Mouse (Mus musculus) forebrain, embryonic 16.5 days (tissue): ENCODE data around the gene Bcl7a. TPM values are rescaled to one million over a fixed set of nuclear protein-coding genes. Genes with fewer than 3 reads are reported as not detected.

Experiments used
- ATAC-seq: fragments of 200-750 bp; cut with Nextera tagmentation; 2 replicates; pipeline ENCODE4 v1.8.0; 2017; ENCODE audit warnings: mild to moderate bottlenecking, moderate library complexity
- H3K27ac ChIP-seq: fragments of 300-500 bp; sonication (generic); 2 replicates; pipeline ENCODE4 v1.5.1; 2014; ENCODE audit warnings: low read length, control low read depth
- H3K27me3 ChIP-seq: fragments of 300-500 bp; sonication (generic); replicated peaks from 2 replicates; pipeline ENCODE4 v1.6.1; 2014; ENCODE audit warnings: low read length; ENCODE audit not compliant: control insufficient read depth, insufficient read depth
- H3K36me3 ChIP-seq: fragments of 300-500 bp; sonication (generic); 2 replicates; pipeline ENCODE4 v1.6.1; 2014; ENCODE audit not compliant: control insufficient read depth, insufficient read depth
- H3K4me1 ChIP-seq: fragments of 300-500 bp; sonication (generic); replicated peaks from 2 replicates; pipeline ENCODE4 v1.6.1; 2014; ENCODE audit warnings: low read length; ENCODE audit not compliant: control insufficient read depth, insufficient read depth
- H3K4me2 ChIP-seq: fragments of 300-500 bp; sonication (generic); 2 replicates; pipeline ENCODE4 v1.6.1; 2014; ENCODE audit warnings: mild to moderate bottlenecking, low read length, control low read depth
- H3K4me3 ChIP-seq: fragments of 300-500 bp; sonication (generic); replicated peaks from 2 replicates; pipeline ENCODE4 v1.5.1; 2014; ENCODE audit warnings: mild to moderate bottlenecking, low read length, control low read depth
- H3K9ac ChIP-seq: fragments of 300-500 bp; sonication (generic); replicated peaks from 2 replicates; pipeline ENCODE4 v1.6.1; 2014; ENCODE audit warnings: low read depth, low read length, control low read depth
- H3K9me3 ChIP-seq: fragments of 300-500 bp; sonication (generic); 2 replicates; pipeline ENCODE4 v1.6.1; 2016; ENCODE audit warnings: low read length; ENCODE audit not compliant: control insufficient read depth
- WGBS: fragments of 180-500 bp; shearing (Covaris S2); extraction: QIAGEN DNeasy Blood & Tissue Kit; methylation state at CpG from one replicate; pipeline ENCODE4 v1.1.7; 2014; 5-methylcytosine and 5-hydroxymethylcytosine counted together
- polyA plus RNA-seq: library from polyadenylated mRNA; unstranded; fragments of >200 nt; fragmentation: Nextera tagmentation; extraction: Ambion mirVana; gene quantifications from 2 replicates; pipeline ENCODE4 v1.2.1, GENCODE M21; 2015

The Bcl7a gene
- 81.9 and 84.3 TPM in 2 replicates for polyA plus RNA-seq

DNA sequence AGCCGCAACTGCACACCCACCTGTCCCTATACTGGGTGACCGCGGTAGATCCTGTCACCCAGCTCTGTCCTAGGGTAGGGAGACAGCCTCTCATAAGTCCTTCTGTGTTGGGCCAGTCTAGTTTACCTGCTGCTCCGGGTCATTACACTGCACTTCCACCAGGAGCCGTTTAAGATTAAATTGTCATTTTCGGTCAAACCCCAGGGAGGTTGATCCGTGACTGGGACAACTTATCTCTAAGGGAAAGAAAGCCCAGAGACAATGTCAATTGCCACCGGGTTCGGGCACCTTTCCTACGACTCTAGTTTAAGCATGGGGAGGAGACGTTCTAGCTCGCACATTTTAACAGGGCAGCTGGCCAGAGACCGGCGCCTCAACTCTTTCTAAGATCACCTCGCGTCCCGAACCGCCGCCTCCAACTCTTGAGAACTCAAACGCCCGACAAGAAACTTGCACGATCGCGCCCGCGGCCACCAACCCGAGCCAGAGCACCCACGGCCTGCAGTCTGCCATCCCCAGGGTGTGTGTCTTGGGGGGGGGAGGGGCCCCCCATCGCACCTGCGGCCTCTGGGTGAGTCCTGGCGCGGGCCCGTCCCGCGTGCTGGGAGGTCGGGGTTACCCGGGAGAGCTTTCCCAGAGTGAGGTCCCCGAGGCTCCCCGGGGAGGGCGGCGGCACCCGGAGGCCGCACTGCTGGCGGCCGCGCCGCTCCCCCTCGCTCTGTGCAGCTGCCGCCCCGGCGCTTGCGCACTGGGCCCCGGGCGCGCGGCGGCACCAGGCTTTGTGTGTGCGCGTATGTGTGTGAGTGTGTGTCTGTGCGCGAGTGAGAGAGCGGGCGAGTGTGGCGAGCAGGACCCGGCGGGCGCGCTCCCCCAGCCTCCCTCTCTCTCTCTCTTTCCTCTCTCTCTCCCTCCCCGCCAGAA is at the start of gene Bcl7a:
Bcl7a (plus strand) TSS at position 128 of the 921 bp plus-strand sequence.
- WGBS: under 1% methylated on average over 61 of the region's 69 CpGs

GRCm38 (mm10) chr5:123294653-123295052 is 49.0 kb upstream of the Bcl7a start:
- Histone ChIP-seq H3K27me3 (no peaks in the 10 kb centered on the region; the same call in 1 of the 2 replicates), H3K4me2 (no peak overlapping the region), H3K36me3 (no peaks in the 10 kb centered on the region), H3K4me1 (peaks cover 12% of the 10 kb centered on the region), H3K27ac (0 out of 2 replicates have a peak overlapping the region, but pooled peaks have one; percentile 1), H3K4me3 (no peak overlapping the region), H3K9me3 (no peaks in the 10 kb centered on the region), H3K9ac (no peak overlapping the region)
- 41% methylated on average over 9 of the region's 9 CpGs for WGBS
- 0 out of 2 replicates have a peak, but pooled peaks have one; percentile 33 for ATAC-seq

More for the DNA sequence above, at the start of gene Bcl7a:
- Histone ChIP-seq H3K27me3 (no peaks in the 10 kb centered on the region), H3K4me2 (peak within 1 kb of the TSS; percentile 84), H3K27ac (peak within 1 kb of the TSS; percentile 100), H3K4me1 (peaks cover 36% of the 10 kb centered on the region), H3K9me3 (no peaks in the 10 kb centered on the region), H3K9ac (peak within 1 kb of the TSS; percentile 98), H3K4me3 (peak within 1 kb of the TSS; percentile 67), H3K36me3 (no peaks in the 10 kb centered on the region)
- peak; percentile 90 for ATAC-seq

- Histone ChIP-seq H3K27me3 (no peaks in the 10 kb centered on the region), H3K4me2 (no peak overlapping the region), H3K4me3 (no peak overlapping the region), H3K9me3 (no peaks in the 10 kb centered on the region), H3K27ac (no peak overlapping the region), H3K36me3 (no peaks in the 10 kb centered on the region), H3K4me1 (peaks cover 27% of the 10 kb centered on the region), H3K9ac (no peak overlapping the region)
- WGBS: 59% methylated on average over 12 of the region's 12 CpGs
- no peak for ATAC-seq
Observed at GRCm38 (mm10) chr5:123296224-123296806, 47.3 kb upstream of the Bcl7a start.

GRCm38 (mm10) chr5:123296972-123297754 is 46.5 kb upstream of the Bcl7a start:
- H3K4me2 ChIP-seq: no peak overlapping the region
- H3K4me1 ChIP-seq: peaks cover 35% of the 10 kb centered on the region
- no peaks in the 10 kb centered on the region for H3K27me3 ChIP-seq
- H3K36me3 ChIP-seq: no peaks in the 10 kb centered on the region
- no peak overlapping the region for H3K9ac ChIP-seq
- no peak overlapping the region for H3K27ac ChIP-seq
- 59% methylated on average over 23 of the region's 23 CpGs for WGBS
- peak; percentile 27; the same call in 1 of the 2 replicates for ATAC-seq
- no peak overlapping the region for H3K4me3 ChIP-seq
- H3K9me3 ChIP-seq: no peaks in the 10 kb centered on the region

- Histone ChIP-seq H3K4me3 (no peak overlapping the region), H3K27me3 (no peaks in the 10 kb centered on the region), H3K27ac (no peak overlapping the region), H3K36me3 (no peaks in the 10 kb centered on the region), H3K4me2 (no peak overlapping the region), H3K9ac (no peak overlapping the region), H3K9me3 (no peaks in the 10 kb centered on the region), H3K4me1 (peaks cover 40% of the 10 kb centered on the region)
- ATAC-seq: no peak
- WGBS: 84% methylated on average over 7 of the region's 7 CpGs
Observed at GRCm38 (mm10) chr5:123297830-123298229, 45.8 kb upstream of the Bcl7a start.

DNA sequence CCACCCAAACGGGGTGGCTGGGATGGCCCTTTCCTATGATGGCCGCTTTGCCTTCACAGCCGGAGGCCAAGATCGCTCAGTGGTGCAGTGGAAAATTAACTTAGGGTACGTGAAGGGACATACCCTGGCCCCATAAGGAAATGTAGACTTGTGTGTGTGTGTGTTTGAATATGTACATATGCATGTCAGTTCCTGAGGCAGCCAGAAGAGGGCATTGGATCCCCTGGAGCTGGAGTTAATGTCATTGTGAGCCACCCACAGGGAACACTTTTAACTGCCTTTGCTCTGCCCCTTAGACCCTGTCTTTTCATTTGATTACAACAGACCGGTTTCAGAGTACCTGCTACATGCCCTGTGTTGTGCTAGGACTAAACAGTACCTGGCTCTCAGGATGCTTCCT is 45.1 kb upstream of the Bcl7a start:
- Histone ChIP-seq H3K9ac (no peak overlapping the region), H3K4me1 (peaks cover 40% of the 10 kb centered on the region), H3K27me3 (no peaks in the 10 kb centered on the region), H3K36me3 (no peaks in the 10 kb centered on the region), H3K4me2 (no peak overlapping the region), H3K9me3 (no peaks in the 10 kb centered on the region), H3K4me3 (no peak overlapping the region), H3K27ac (no peak overlapping the region)
- no peak for ATAC-seq
- WGBS: 94% methylated on average over 6 of the region's 6 CpGs

DNA sequence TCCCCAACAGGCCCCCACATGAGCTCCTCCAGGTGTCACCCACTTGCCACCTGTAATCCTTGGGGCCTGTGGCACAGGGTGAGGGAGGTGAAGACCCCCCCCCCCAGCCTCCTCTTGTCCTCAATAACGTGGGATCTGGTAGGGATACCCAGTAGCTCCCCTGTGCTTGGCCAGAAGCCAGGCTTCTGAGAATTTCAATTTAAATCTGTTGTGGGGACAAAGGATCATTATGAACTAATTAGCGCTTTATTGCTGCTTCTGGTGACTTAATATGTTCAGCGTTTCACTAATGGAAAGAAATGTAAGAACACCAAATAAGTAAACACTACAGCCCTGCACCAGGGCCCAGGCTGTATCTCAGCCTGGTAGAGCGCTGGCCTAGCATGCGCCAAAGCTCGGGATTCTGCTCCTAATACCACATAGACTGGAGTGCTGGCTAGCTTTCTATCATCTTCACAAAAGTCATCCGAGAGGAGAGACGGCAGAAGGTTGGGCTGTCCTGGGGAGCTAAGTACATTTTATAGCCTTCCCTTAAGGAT is 43.1 kb upstream of the Bcl7a start:
- H3K27me3 ChIP-seq: no peaks in the 10 kb centered on the region
- H3K36me3 ChIP-seq: no peaks in the 10 kb centered on the region
- peaks cover 31% of the 10 kb centered on the region for H3K4me1 ChIP-seq
- WGBS: 27% methylated on average over 8 of the region's 8 CpGs
- H3K4me2 ChIP-seq: no peak overlapping the region
- no peak overlapping the region for H3K4me3 ChIP-seq
- ATAC-seq: peak; percentile 51; the same call in 1 of the 2 replicates
- no peaks in the 10 kb centered on the region for H3K9me3 ChIP-seq
- H3K27ac ChIP-seq: peak overlapping the region; percentile 72
- H3K9ac ChIP-seq: no peak overlapping the region; the same call in 1 of the 2 replicates

- no peak overlapping the region for H3K4me3 ChIP-seq
- H3K27me3 ChIP-seq: no peaks in the 10 kb centered on the region
- H3K9me3 ChIP-seq: no peaks in the 10 kb centered on the region
- H3K4me1 ChIP-seq: peaks cover 31% of the 10 kb centered on the region
- peak; percentile 33; the same call in 1 of the 2 replicates for ATAC-seq
- WGBS: 17% methylated on average over 20 of the region's 20 CpGs
- H3K4me2 ChIP-seq: no peak overlapping the region
- 0 out of 2 replicates have a peak overlapping the region, but pooled peaks have one; percentile 22 for H3K9ac ChIP-seq
- H3K27ac ChIP-seq: no peak overlapping the region
- H3K36me3 ChIP-seq: no peaks in the 10 kb centered on the region
Observed at GRCm38 (mm10) chr5:123301780-123302521, 41.7 kb upstream of the Bcl7a start.
